Mouse (Mus musculus) bone marrow, adult 2 months (tissue): Measurements from ENCODE around the gene Acadvl. TPM values are rescaled to one million over a fixed set of nuclear protein-coding genes. Genes with fewer than 3 reads are reported as not detected.

ENCODE experiments used
- H3K27ac ChIP-seq: fragments of 200-500 bp; 2 replicates; pipeline ENCODE4 v1.5.1; 2012; ENCODE audit warnings: low read depth, mild to moderate bottlenecking, control low read depth, inconsistent platforms, low read length; ENCODE audit not compliant: control insufficient read depth, poor library complexity, insufficient read depth
- H3K4me1 ChIP-seq: fragments of 200-500 bp; 2 replicates; pipeline ENCODE4 v1.6.1; 2011; ENCODE audit warnings: low read length; ENCODE audit not compliant: control insufficient read depth, insufficient read depth
- H3K4me3 ChIP-seq: fragments of 200-500 bp; replicated peaks from 2 replicates; pipeline ENCODE3; 2011; ENCODE audit warnings: mild to moderate bottlenecking, low read depth, low read length, control low read depth; ENCODE audit not compliant: control insufficient read depth
- CTCF ChIP-seq: fragments of 200-500 bp; IDR thresholded peaks from 2 replicates; pipeline ENCODE4 v1.5.1; 2011; ENCODE audit warnings: low read length, control low read depth; ENCODE audit not compliant: control insufficient read depth, insufficient read depth
- POLR2A ChIP-seq: fragments of 200-500 bp; IDR thresholded peaks from 2 replicates; pipeline ENCODE4 v1.6.1; 2011; ENCODE audit warnings: low read depth, mild to moderate bottlenecking, control low read depth, low read length, borderline replicate concordance; ENCODE audit not compliant: control insufficient read depth
- WGBS: fragments of 180-500 bp; shearing (Covaris S2); methylation state at CpG from one replicate; pipeline ENCODE4 v1.1.7; 2018; 5-methylcytosine and 5-hydroxymethylcytosine counted together
- polyA plus RNA-seq: library from polyadenylated mRNA; stranded (reverse); fragments of >200 nt; gene quantifications from 2 replicates; pipeline ENCODE4 v1.2.4, GENCODE M21; 2011; ENCODE audit warnings: low replicate concordance; ENCODE audit not compliant: missing spikeins, insufficient read depth, insufficient read length

Acadvl gene
- polyA plus RNA-seq, 1 experiment: 28.9 TPM

DNA sequence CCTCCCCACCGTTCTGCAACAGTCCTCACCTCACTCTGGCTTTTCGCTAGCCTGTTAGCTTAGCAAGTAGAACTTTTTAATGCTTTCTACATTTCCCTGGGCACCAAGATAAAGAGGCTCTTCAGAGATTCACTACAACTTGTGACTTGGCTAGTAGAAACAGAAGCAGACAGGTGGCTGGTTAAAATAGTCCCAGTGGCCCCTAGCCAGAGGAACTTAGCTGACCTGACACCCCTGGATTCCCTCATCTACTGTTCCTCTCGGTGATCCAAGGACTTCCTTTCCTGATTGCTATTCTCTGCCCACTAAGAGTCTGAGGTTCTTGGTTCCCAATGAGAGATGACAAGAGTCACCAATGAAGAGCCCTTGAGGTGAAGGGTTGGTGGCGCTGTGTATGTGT, 31.8 kb downstream of the Acadvl start:
- 81% methylated on average over 4 of the region's 4 CpGs for WGBS
- no peaks in the 10 kb centered on the region; the same call in 1 of the 2 replicates for H3K4me1 ChIP-seq
- TF ChIP-seq CTCF (no peak), POLR2A (no peak)
- no peak overlapping the region for H3K27ac ChIP-seq
- no peak overlapping the region for H3K4me3 ChIP-seq

DNA sequence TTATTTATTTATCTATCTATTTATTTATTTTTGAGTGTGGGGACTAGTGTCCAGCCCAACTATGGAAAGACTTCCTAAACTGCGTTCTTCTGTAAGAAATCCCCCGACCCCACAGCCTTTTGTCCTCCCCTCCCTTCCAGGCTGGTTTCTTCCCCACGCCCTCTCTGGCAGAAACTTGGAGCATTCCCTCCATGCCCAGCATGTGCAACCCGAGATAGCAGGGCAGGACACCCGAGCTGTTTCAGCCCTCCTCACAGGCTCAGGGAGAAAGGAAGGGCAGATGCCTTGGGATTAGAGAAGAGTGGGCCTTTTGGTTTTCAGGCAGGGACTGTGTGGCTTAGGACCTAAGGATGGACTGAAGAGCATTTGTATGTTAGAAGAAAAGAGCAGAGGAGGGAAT, 32.3 kb downstream of the Acadvl start:
- Histone ChIP-seq H3K4me3 (no peak overlapping the region), H3K4me1 (no peaks in the 10 kb centered on the region; the same call in 1 of the 2 replicates), H3K27ac (no peak overlapping the region)
- TF ChIP-seq POLR2A (no peak), CTCF (no peak)
- 52% methylated on average over 5 of the region's 5 CpGs for WGBS

DNA sequence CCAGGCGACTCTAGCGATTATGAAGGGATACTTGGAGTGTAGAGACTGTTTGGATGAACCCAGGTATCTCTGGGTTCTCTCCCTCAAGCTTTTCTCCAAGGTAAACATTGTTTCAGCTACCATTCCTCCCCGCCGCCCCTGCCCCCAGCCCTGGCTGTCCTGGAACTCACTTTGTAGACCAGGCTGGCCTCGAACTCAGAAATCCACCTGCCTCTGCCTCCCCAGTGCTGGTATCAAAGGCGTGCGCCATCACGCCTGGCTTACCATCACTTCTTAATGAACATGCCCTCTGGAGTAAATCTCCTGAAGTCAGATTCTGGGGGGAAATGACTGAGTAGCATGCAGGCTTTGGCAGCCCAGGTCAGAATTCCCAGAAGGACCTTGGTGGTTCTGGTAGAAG, 33.0 kb downstream of the Acadvl start, which contains the start of gene Elp5:
TSS of gene Elp5 (minus strand) at position 293 of the 400 bp plus-strand sequence.
- Histone ChIP-seq H3K4me3 (peak within 1 kb of the TSS; percentile 72), H3K4me1 (no peaks in the 10 kb centered on the region; the same call in 1 of the 2 replicates), H3K27ac (peak within 1 kb of the TSS; percentile 85)
- WGBS: 63% methylated on average over 8 of the region's 8 CpGs
- TF ChIP-seq POLR2A (no peak), CTCF (no peak)

DNA sequence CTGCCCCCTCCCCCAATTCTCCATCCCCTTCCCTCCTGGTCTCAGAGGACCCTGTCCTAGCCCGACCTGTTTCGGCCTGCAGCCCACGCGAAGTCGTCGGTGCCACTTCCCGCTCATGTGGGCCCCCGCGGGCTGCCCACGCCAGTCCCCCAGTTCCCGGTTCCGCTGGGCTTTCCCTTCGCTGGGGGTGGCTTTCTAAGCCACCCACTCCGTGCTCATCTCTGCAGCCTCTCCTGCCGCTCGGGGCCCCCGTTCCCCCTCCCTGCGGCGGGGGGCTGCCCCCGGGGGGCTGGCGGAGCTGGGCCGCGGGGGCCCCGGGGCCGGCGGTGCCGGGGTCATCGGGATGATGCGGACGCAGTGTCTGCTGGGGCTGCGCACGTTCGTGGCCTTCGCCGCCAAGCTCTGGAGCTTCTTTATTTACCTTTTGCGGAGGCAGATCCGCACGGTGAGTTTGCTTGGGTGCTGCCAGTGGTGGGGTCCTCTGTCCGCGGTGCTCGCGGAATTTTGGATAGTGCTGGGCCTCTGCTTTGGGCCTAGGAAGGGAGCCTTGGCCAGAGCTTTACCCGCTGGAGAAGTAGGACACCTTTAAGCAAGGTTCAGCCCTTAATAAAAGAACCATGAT, 34.0 kb downstream of the Acadvl start, which contains the start of gene Ctdnep1:
TSS of gene Ctdnep1 (plus strand) at position 16 of the 622 bp plus-strand sequence.
- Histone ChIP-seq H3K4me3 (peak within 1 kb of the TSS; percentile 72), H3K4me1 (no peaks in the 10 kb centered on the region; the same call in 1 of the 2 replicates), H3K27ac (peak within 1 kb of the TSS; percentile 93)
- WGBS: under 1% methylated on average over 43 of the region's 43 CpGs
- TF ChIP-seq POLR2A (no peak), CTCF (no peak)

DNA sequence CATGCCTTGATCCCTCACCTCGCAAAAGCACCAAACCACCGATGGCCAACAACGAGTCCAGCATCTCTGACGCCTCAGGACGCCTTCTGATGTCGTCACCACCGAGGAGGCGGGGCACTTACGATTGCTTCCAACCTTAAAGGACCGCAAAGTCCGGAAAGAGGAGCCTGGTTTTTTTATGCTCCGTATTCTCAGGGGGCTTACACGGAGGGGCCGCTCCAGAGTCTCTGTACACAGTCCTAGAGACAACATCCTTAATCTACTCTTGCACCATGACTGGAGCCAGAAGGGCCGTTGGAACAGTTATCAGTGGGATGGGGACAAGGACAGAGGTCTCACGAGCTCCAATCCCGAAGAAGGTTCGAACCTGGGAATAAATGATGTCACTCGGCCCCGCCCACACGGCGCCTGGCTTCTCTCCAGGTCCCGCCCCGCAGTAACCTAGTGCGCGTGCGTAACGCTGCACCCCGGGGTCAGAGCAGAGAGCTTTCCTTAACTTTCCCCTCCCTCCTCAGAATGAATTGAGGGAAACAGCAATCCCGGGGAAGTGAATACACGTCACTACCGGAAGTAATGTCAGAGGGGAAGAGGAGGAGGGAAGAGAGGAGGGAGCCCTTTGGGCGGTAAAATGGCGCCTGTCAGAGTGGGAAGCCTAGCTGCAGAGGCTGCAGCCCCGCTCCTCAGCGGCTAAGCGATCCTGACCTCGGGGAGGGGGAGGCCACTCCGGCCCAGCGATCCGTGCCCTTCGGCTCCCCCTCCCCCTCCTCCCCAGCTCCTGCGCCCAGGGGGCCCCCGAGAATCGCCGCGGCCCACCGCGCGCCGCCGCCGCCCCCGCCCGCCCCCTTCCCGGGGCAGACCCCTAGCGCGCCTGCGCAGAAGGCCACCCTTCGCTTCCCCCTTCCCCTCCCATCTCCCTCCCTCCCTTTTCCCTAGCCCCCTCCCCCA, 34.7 kb downstream of the Acadvl start:
- Histone ChIP-seq H3K4me3 (peak overlapping the region; percentile 72), H3K27ac (peak overlapping the region; percentile 93), H3K4me1 (no peaks in the 10 kb centered on the region; the same call in 1 of the 2 replicates)
- under 1% methylated on average over 58 of the region's 60 CpGs for WGBS
- TF ChIP-seq CTCF (no peak), POLR2A (peak; percentile 96)

DNA sequence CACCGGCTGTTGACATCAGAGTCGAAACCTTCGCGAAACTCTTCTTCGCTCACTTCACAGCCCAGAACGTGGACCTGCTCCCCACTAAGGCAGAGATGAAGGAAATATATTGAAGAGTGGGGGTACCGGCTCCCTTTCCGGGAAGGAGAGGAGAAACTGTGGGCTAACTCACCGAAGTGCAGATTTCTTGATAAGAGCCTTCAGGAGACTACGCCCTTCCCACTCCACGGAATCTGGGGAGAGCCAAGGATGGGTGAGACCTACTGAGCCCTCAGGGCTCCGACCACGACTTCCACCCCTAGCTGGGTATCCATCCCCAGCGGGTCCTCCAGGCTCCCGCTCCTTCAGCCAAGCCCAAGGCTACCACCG, 35.4 kb downstream of the Acadvl start:
- 3% methylated on average over 16 of the region's 16 CpGs for WGBS
- no peaks in the 10 kb centered on the region; the same call in 1 of the 2 replicates for H3K4me1 ChIP-seq
- peak overlapping the region; percentile 72 for H3K4me3 ChIP-seq
- H3K27ac ChIP-seq: peak overlapping the region; percentile 93
- TF ChIP-seq POLR2A (peak; percentile 44; the same call in 1 of the 2 replicates), CTCF (peak; percentile 22; the same call in 1 of the 2 replicates)

DNA sequence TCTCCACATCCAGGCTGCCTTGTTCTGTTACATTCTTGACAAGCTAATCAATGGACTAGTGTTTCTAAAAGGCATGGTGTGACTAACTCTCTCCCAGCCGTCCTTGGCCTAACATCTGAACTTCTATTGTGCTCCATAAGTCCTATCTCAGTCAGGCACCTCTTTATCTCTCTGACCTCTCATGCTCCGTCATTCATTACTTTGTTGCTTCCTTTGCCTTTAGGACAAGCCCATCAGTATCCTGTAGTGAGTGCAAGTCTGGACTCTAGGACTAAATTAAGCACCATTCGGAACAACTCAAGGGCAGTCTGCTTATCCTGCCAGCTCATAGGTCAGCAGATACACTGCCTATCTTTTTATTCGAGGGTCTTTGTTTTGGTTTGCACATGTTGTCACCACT, 38.9 kb downstream of the Acadvl start:
- 79% methylated on average over 4 of the region's 4 CpGs for WGBS
- no peak overlapping the region for H3K27ac ChIP-seq
- H3K4me1 ChIP-seq: no peaks in the 10 kb centered on the region
- TF ChIP-seq POLR2A (no peak), CTCF (no peak)
- H3K4me3 ChIP-seq: no peak overlapping the region

DNA sequence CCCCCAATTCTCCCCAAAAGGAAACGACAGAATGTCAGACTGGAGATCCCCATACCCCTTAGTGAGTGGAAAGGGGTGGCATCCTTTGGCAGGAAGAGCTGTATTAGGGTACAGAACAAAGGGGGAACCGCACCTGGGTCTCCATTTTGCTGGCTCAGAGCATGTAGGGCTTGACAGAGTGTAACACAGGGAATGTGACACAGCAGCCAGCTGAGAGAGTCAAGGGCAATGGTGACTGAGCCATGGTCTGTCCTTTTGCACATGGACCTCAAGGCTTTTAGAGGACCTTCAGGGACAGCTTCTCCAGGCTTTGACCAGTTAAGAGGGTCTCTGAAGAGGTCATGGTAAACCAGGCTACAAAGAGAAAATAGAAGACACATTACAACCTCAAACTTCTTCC, 40.3 kb downstream of the Acadvl start:
- H3K27ac ChIP-seq: no peak overlapping the region
- H3K4me3 ChIP-seq: no peak overlapping the region
- TF ChIP-seq CTCF (no peak), POLR2A (no peak)
- 87% methylated on average over 2 of the region's 2 CpGs for WGBS
- no peaks in the 10 kb centered on the region for H3K4me1 ChIP-seq
